Mouse (Mus musculus) megakaryocyte, embryonic 14.5 days (primary cell): ENCODE measurements around the gene Gcgr.

ENCODE experiments used
- FLI1 ChIP-seq: IDR thresholded peaks from 2 replicates; pipeline ENCODE4 v1.6.1; 2012; ENCODE audit warnings: low read length, inconsistent platforms, mixed read lengths
- GATA1 ChIP-seq: IDR thresholded peaks from 3 replicates; pipeline ENCODE4 v1.6.1; 2012; ENCODE audit warnings: mixed read lengths, low read length, inconsistent platforms, borderline replicate concordance

GRCm38 (mm10) chr11:120575940-120576339, 45.4 kb downstream of the Gcgr start:
- TF ChIP-seq GATA1: no peak
- no peak for TF ChIP-seq FLI1
